Mouse (Mus musculus) thymus, adult 2 months (tissue): ENCODE results near the gene Msi2. TPM values are rescaled to one million over a fixed set of nuclear protein-coding genes. Genes with fewer than 3 reads are reported as not detected.

Source experiments
- DNase-seq: peaks from one replicate; pipeline ENCODE4 v3.0.0; 2021
- H3K27ac ChIP-seq: fragments of 200-500 bp; 2 replicates; pipeline ENCODE4 v1.5.1; 2012; ENCODE audit warnings: low read length, control low read depth; ENCODE audit not compliant: control insufficient read depth, insufficient read depth
- H3K27me3 ChIP-seq: fragments of 200-500 bp; 2 replicates; pipeline ENCODE4 v1.6.1; 2012; ENCODE audit warnings: mild to moderate bottlenecking, low read length, moderate library complexity, mixed read lengths; ENCODE audit not compliant: control insufficient read depth, insufficient read depth
- H3K36me3 ChIP-seq: fragments of 200-500 bp; 2 replicates; pipeline ENCODE4 v1.6.1; 2012; ENCODE audit warnings: mild to moderate bottlenecking, low read length, moderate library complexity; ENCODE audit not compliant: control insufficient read depth, insufficient read depth
- H3K4me1 ChIP-seq: fragments of 200-500 bp; replicated peaks from 2 replicates; pipeline ENCODE4 v1.6.1; 2012; ENCODE audit warnings: low read length; ENCODE audit not compliant: control insufficient read depth, insufficient read depth
- H3K4me3 ChIP-seq: fragments of 200-500 bp; 2 replicates; pipeline ENCODE4 v1.5.1; 2012; ENCODE audit warnings: mild to moderate bottlenecking, low read length, control low read depth, moderate library complexity; ENCODE audit not compliant: control insufficient read depth, insufficient read depth
- CTCF ChIP-seq: fragments of 200-500 bp; IDR thresholded peaks from 2 replicates; pipeline ENCODE4 v1.5.1; 2012; ENCODE audit warnings: mild to moderate bottlenecking, control low read depth, low read length, moderate library complexity, borderline replicate concordance; ENCODE audit not compliant: control insufficient read depth, poor library complexity, insufficient read depth; ENCODE audit errors: extremely low read depth
- POLR2A ChIP-seq: fragments of 200-500 bp; IDR thresholded peaks from 2 replicates; pipeline ENCODE4 v1.6.1; 2012; ENCODE audit warnings: mild to moderate bottlenecking, low read length, control low read depth, moderate library complexity; ENCODE audit not compliant: control insufficient read depth, poor library complexity, insufficient read depth; ENCODE audit errors: extremely low read depth
- WGBS: fragments of 180-500 bp; shearing (Covaris S2); methylation state at CpG from one replicate; pipeline ENCODE4 v1.1.7; 2018; 5-methylcytosine and 5-hydroxymethylcytosine counted together
- polyA plus RNA-seq: library from polyadenylated mRNA; depleted of rRNA; stranded (reverse); fragments of >200 nt; gene quantifications from 2 replicates; pipeline ENCODE4 v1.2.3, GENCODE M21; 2012

Msi2 gene
- polyA plus RNA-seq, 1 experiment, result 51.3 TPM

- Histone ChIP-seq H3K4me3 (no peak overlapping the region), H3K27me3 (no peaks in the 10 kb centered on the region), H3K4me1 (peaks cover 50% of the 10 kb centered on the region), H3K27ac (no peak overlapping the region), H3K36me3 (no peaks in the 10 kb centered on the region)
- DNase-seq, result no peak
- 89% methylated on average over 12 of the region's 12 CpGs for WGBS
- TF ChIP-seq CTCF (no peak), POLR2A (no peak)
These were observed 110.5 kb downstream of the Msi2 start for GRCm38 (mm10) chr11:88607725-88608383.

- H3K27ac ChIP-seq, result no peak overlapping the region
- 85% methylated on average over 6 of the region's 6 CpGs for WGBS
- no peak overlapping the region for H3K4me3 ChIP-seq
- no peaks in the 10 kb centered on the region for H3K36me3 ChIP-seq
- H3K27me3 ChIP-seq, result no peaks in the 10 kb centered on the region
- peaks cover 43% of the 10 kb centered on the region for H3K4me1 ChIP-seq
- DNase-seq, result no peak
- TF ChIP-seq CTCF, result no peak
- TF ChIP-seq POLR2A, result no peak
These were observed 112.5 kb downstream of the Msi2 start for GRCm38 (mm10) chr11:88605771-88606170.

- Histone ChIP-seq H3K27me3 (no peaks in the 10 kb centered on the region), H3K36me3 (no peaks in the 10 kb centered on the region), H3K4me1 (peaks cover 43% of the 10 kb centered on the region), H3K4me3 (no peak overlapping the region), H3K27ac (no peak overlapping the region)
- no peak for DNase-seq
- TF ChIP-seq CTCF (no peak), POLR2A (no peak)
- 90% methylated on average over 12 of the region's 12 CpGs for WGBS
These were observed 113.2 kb downstream of the Msi2 start for GRCm38 (mm10) chr11:88605098-88605525.

GRCm38 (mm10) chr11:88604635-88605034 lies 113.7 kb downstream of the Msi2 start:
- Histone ChIP-seq H3K27ac (no peak overlapping the region), H3K4me3 (no peak overlapping the region), H3K27me3 (no peaks in the 10 kb centered on the region), H3K4me1 (peaks cover 42% of the 10 kb centered on the region), H3K36me3 (no peaks in the 10 kb centered on the region)
- TF ChIP-seq CTCF, result no peak
- TF ChIP-seq POLR2A, result no peak
- 93% methylated on average over 2 of the region's 2 CpGs for WGBS
- DNase-seq, result no peak

- TF ChIP-seq CTCF, result no peak
- Histone ChIP-seq H3K27ac (no peak overlapping the region), H3K27me3 (no peaks in the 10 kb centered on the region), H3K4me3 (no peak overlapping the region), H3K4me1 (peaks cover 44% of the 10 kb centered on the region), H3K36me3 (no peaks in the 10 kb centered on the region)
- WGBS, result 89% methylated on average over 11 of the region's 11 CpGs
- DNase-seq, result no peak
These were observed 114.9 kb downstream of the Msi2 start for GRCm38 (mm10) chr11:88603366-88603765.

GRCm38 (mm10) chr11:88602471-88603120 lies 115.7 kb downstream of the Msi2 start:
- WGBS, result 53% methylated on average over 7 of the region's 7 CpGs
- Histone ChIP-seq H3K27me3 (no peaks in the 10 kb centered on the region), H3K4me1 (peaks cover 45% of the 10 kb centered on the region)

More at GRCm38 (mm10) chr11:88602471-88603120, 115.7 kb downstream of the Msi2 start:
- TF ChIP-seq CTCF (no peak), POLR2A (no peak)
- Histone ChIP-seq H3K27ac (no peak overlapping the region), H3K4me3 (no peak overlapping the region), H3K36me3 (no peaks in the 10 kb centered on the region)
- no peak for DNase-seq
